Mouse (Mus musculus) 3T3-L1 (cell line): ENCODE measurements around the gene Uckl1.

ENCODE experiments used
- DNase-seq: peaks from one replicate; pipeline ENCODE4 v3.0.0-alpha.2; 2015; ENCODE audit warnings: low read depth, low spot score

Uckl1 gene

DNA sequence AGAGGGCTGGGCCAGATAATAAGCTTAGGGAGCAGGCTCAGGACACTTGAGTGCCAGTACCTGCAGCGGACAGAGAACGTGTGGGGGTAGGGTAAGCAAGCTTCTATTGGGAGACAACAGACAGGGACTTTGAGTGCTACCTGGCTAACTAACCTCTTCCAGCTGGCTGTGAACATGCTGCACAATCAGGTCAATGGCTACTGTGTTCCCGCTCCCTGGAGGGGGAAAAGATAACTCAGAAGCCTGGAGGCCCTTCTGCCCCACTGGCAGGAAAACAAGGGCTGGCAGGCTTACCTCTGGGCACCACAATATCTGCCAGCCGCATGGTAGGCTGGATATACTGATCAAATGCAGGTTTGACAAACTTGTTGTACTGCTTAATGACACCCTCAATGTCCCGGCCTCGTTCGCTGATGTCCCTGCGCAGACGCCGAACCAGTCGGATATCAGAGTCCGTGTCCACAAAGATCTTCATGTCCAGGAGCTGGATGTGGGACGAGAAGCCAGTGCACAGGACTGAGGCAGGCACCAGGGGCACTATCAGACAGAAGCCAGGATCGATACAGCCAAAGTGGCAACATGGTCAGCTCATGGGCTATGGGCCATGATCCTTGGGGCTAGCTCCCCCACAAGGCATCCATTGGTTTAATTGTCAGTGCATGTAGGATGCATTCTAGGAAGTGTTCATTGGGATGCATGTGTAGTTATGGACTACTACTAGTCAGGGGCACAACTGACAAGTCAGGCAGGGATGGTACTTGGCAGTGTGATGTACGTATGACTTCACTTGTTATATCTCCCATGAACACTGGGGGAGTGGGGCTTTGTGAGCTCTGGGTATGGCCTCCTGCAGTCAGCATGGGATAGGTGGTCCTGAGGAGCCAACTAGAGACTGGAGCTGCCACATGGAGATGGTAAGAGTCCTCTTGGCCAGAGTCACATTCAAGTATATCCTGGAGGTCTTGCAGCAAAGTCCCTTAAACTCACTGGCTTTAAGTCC lies 11.5 kb downstream of the Uckl1 start:
- DNase-seq: no peak

DNA sequence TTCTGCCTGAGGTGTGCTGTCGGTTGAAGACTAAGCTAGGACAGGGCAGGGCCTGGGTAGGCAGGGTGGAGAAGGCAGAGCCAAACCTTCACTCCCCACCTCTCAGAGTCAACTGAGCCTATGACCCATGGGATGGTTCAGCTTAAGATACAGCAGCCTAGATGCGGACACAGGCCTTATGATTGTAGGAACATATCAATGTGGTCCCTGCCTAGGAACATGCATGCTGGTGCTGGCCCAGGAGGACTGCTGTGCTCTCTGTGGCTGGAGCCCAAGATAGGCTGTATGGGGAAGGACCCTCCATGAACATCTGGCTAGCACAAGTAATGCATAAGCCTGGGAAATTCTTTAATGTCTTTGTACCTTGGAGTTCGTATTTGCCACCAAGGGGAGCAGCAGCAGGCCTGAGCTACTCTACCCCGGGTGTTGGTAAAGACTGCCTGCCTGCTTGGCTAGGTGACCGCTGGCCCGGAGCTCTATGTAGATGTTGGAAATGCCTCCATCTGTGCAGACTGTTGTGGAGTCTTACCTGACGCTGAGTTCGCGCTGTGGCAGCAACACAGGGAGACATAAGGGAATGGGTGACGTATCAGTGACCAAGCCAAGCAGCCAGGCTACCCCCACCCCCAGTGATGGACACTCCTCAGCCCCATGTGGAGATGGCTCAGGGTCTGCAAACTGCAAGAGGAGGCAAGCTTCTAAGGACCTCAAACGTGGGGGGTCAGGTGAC lies 12.6 kb downstream of the Uckl1 start:
- no peak for DNase-seq

DNA sequence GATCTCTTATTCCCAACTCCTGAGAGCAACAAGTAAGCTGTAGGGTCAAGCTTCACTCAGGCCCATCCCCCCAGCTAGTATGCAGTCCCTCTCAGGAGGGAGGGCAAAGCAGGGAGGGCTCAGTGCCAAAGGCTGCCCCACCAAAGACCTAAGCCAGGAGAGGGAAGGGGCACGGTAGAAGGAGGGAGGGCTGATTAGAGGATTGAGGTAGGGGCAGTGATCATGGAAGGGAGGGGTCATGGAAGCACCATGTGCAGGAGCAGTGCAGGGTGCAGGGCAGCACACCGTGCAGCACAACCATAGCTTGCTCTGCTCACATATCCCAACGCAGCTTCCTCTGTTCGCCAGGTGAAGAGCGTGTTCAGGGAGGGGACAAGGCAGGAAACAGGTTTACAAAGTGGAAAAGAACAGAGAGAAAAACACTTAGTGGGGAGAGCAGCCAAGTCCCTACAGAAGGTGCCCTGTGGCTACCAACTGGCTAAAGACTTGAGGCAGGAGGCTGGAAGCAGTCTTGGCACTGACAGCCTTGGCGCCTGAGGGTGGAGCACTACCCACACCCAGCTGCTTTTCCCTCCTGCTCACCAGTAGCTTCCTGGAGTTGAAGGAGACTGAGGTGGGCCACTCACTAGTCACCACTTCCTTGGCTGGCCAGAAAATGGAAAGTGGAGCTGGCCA lies 13.6 kb downstream of the Uckl1 start:
- peak; percentile 17 for DNase-seq

DNA sequence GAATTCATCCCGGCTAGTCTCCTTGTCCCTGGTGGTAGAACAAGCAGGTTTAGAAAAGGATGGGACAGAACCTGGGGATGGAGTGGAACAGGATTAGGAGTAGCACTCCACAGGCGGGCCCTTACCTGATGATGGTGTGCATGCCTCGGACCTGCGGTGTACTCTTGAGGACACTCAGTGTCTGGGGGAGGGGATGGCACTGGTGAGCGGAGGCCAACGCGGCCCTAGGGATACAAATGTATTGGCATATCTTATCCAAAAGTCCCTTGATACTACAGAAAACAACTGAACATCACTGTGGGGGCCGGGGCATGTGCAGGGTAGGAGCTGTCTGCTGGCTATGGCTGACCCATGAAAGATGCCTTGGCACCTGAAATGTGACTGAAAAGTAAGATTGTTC lies 14.3 kb downstream of the Uckl1 start:
- no peak for DNase-seq

DNA sequence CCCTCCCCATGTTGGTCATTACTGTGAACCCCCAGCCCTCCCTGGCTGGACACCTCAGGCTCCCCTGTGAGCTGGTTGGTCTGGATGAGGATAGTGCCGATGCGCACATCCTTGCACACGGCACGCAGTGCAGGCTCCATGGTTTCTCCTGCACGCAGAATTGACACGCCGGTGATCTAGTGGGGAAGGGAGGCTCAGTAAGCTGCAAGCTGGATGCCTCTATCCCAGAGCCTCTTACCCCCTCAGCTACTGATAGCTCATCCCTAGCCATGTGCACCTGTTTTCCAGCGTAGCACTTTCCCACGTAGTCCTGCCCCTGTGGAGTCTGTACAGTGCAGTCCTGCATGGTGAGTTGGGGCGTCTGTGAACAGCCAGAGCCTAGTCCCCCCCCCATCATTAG lies 14.8 kb downstream of the Uckl1 start:
- no peak for DNase-seq

DNA sequence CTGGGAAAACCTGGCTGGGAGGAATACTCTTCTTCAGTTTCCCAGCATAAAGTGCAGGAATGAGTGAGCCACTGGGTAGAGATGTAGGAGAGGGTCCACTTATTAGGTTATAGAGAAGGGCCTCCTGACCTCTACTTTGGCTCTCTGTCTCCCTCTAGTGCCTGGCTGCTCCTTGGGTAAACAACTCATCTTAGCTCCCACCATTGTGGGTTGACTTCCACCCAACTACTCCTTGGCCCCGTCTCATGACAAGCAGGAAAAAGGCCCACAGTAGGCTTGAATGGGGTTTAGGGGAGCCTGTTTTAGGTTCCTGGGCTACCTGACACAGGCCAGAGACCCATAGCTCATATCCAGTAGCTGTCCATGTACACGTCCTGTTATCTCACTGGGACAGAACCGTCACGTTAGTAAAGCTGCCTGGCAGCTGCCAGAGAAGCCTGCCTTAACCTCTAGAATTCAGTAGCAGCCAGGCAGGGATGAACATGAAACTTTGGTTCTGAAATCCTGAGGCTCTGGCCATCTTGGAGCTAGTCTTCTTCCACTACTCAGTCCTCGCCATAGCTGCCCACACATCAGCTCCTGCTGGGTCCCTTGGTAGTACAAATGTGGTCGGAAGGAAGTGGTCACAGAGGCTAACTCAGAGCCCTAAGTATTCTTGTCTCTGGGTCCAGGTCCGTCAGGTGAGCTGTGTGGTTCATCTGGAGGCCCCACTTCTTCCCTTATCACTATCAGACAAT lies 16.3 kb downstream of the Uckl1 start:
- DNase-seq: peak; percentile 70

DNA sequence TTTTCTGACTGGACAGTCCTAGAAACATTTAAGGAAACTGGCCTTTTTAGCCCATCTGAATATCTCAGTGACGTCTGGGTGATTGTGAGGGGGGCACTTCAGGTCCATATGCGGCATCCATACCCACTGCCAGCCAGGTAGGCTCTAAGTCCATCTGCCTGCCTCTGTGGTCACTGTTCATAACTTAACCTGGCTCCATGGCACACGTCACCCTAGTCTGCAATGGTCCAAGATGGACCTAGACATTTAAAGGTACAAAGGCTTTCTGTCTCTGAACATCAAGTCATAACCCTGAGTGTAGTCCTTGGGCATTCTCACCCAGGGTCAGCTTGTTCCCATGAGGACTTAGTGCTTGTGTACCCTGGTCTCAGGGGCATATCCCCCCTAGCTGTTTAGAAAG lies 17.4 kb downstream of the Uckl1 start:
- DNase-seq: no peak

DNA sequence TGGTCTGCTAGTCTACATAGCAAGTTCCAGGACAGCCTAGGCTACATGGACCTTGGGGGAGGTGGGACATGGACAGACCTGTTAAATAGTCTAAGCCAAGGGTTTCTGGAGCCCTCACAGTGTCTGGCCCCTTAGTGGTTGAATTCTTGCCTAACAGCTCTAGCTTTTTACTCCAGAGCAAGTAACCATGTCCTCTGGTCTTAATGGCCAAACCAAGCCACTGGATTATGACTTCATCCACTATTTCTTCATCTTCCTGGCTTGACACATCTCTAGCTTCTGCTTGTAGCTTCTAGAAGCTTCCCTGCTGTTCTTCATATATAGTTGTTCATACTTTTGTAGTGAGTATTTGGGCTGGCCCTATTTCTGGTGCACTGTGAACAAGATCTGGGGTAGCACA lies 30.9 kb downstream of the Uckl1 start:
- DNase-seq: no peak

DNA sequence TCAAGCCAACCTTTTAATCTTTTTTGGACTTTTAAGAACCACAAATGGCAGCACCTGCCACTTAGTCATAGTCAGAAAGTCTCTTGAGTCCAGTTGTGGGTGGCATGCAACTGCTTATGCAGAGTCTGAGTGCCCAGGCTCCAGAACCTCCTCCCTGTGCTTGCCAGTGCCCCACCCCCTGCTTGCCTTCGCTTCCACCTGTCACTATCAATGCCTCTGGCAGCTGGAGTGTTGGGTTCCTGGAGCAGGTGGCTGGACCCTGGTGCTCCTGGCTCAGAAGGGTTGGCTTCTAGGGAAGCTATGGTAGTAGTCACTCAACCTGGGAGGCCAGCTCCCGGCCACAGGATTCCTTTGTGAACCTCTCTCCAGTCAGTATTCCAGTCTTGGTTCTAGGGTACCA lies 34.5 kb downstream of the Uckl1 start:
- no peak for DNase-seq

DNA sequence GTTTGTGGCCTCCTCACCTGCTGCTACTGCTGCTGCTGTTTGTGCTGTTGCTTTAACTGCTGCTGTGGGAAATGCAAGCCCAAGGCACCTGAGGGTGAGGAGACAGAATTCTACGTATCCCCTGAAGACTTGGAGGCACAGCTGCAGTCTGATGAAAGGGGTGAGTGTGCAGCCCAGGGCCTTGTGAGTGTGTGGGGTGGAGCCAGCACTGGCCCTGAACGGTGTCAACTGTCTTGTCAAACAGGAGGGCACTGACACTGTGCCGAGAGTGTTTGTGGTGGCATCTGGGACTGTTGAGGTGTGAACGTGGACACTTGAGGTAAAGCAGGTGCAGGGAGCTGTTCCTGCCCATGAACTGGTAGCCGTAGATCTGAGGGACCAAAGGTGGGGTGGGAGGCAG lies 36.0 kb downstream of the Uckl1 start:
- DNase-seq: no peak

DNA sequence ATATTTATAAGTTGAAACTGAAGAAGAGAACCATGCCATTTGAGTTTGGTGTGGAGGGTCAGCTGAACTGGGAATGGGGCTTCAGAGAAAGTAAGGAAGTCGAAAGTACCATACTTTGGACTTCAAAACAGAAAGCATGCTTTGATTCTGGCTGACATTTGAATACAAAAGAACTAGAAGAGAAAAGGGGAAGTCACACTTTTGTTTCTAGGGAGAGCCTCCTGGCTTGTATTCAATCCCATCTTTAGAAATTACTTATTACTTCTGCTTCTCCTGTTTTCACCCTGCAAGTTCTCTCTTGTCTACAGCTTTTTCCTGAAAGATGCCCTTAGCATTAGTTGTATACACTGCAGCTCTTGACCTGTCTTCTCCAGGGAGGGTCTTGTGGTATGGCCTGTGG lies 36.5 kb downstream of the Uckl1 start:
- no peak for DNase-seq

DNA sequence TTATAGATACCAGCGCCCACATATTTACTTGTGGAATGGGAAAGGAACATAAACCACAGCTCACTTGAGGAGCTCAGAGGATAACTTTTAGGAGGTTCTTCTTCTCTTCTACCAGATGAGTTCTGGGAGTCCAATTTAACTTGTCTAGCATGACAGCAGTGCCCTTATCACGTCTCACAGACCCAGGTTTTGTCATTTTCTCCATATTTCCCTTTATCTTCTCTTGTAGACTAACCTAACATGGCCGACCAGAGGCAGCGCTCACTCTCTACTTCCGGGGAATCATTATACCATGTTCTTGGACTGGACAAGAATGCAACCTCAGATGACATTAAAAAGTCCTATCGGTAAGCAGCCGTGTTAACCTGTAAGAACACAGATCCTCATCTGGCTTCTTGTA lies 38.5 kb downstream of the Uckl1 start:
- no peak for DNase-seq

DNA sequence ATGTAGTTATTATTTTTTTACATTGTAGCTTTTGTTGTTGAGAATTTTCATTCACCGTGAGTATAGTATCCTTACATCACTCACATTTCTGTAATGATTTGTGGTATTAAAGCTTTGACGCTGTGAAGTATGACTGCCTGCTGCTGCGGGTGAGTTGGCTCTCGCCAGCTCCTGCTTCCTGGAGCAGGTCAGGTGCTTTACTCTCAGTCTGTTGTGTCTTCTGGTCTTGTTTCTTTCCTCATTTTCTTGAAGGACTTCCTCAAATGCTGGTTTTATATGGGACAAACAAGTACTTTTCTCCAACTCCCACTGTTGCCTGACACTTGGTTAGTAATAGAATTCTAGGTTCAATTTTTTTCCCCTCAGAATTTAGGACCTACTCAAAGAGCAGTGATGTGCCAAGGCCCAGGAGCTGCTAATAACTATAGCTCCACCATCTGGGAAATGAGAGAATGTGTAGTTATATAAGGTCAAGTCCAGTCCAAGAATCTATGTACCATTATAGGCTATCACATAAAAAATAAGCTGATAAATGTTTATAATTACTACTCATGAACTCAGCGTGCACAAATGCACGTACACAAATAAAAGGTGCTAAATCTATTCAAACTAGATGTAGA lies 42.8 kb downstream of the Uckl1 start:
- DNase-seq: no peak

DNA sequence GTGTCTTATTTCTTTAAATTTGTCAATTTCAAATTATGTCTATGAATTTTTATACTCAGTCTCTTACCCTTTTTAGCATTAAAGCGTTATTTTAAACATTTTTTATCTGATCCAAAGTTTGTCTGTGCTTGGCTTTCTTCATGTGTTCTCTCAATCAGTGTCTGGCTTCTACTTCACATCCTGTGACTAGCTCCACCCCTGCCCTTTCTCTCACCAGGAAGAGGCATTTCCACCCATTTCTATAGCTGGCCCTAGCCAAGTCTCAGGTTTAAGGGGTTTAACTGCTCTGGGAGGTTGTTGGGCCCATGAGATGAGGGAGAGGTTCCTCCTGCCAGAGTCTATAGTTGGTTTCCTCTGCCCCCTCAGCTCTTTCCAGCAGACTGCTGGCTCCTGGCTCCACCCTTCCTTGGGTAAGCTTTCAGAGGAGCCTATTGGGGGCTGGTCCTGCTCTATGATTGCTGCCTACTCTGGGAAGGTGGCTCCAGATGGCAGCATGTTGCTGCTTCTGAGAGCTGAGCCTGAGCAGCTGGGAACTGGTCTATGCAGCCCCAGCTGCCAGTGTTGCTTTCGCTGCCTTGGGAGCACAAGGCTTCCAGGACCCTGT lies 47.1 kb downstream of the Uckl1 start:
- DNase-seq: no peak

DNA sequence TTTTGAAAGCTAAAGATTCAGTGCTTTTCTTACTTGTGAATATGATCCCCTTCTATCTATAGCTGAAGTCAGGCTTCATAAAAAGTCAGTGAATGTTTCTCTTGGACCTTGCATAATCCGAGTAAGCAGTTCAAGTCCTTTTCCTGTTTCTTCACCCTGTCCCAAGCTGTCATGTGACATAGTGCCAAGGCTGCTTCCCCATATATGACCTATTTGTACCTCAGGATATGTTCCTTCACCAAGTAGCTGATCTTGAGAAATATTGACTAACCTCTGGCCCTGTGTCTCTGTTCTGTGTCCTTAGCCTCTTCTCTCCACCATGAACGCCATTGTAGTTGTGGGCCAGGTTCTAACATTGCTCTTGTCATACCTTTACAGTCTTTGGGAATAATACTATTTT lies 48.3 kb downstream of the Uckl1 start:
- no peak for DNase-seq

DNA sequence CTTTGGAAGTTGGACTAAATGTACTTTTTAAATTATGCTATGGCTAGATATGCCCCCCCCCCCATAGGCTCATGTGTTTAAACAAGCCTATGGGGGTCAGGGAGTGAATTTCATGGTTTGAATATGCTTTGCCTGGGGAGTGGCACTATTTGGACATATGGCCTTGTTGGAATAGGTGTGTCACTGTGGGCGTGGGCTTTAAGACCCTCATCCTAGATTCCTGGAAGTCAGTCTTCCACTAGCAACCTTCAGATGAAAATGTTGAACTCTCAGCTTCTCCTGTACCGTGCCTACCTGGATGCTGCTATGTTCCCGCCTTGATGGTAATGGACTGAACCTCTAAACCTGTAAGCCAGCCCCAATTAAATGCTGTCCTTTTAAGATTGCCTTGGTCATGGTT lies 52.1 kb downstream of the Uckl1 start:
- no peak for DNase-seq

DNA sequence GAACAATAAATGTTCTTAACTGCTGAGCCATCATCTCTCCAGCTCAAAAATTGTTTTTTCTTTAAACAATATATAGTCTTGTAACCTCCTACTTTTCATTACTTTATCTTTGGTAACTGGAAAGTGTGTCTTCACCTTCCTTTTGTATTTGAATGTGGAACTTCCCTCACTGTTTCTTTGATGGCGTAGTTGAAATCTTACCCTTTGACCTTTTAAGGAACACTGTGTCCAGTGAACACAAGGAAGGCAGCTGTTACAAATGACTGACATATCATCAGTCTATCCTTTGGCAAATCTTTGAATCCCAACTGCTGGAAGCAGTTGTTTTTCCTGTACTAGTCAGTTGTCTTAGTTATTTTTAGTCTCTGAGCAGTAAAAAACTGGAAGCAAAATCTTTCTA lies 55.6 kb downstream of the Uckl1 start:
- DNase-seq: no peak

DNA sequence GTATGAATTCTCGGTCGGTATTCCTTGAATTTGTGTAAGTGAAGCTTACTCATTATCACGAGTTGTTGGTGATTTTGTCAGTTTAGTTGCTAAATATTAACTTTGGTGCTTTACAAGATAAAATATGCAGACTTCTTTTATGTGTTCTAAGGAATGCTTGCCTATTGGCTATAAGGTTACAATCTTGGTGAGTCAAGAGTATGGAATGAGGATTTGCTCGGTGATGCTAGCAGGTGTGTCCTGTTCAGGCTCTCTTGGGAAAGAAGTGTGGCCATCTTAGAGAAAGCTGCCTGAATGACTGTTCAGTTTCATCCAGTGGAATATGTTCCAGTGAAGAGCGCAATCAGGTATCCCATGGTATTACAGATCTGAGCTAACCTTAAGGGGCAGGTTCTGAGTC lies 59.2 kb downstream of the Uckl1 start:
- peak; percentile 66 for DNase-seq

DNA sequence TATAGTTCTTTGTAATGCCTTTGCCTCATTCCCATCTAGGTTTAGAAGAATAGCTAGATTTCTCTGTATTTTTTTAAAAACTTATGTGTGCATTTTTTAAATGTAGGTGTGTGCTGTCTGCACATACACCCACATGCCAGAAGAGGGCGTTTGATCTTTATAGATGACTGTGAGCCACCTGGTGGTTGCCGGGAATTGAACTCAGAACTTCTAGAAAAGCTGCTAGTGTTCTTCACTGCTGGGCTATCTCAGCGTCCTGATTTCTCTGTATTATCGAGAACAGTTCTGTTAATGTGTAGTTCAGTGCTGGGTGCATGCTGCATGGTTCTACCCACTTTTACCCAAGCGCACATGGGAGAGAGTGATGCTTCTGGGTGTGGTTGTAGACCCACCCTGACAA lies 61.9 kb downstream of the Uckl1 start:
- DNase-seq: peak; percentile 69

DNA sequence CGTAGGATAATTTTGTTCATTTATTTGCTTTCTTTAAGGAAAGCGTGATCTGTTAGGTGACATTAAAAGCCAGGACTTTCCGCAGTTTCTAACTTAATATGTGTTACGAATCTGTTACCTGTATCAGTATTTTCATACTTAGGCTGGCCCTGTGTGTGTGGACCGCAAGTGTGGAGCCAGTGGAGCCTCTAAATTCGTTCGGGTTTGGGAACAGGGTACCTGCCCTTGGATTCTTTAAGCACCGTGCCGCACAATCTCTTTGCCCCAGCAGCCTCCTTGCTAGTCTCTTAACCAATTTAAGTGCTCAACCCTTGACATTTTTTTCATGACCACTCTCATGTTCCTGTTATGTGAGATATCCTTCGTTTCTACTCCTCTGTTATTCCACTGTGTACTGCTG lies 63.2 kb downstream of the Uckl1 start:
- DNase-seq: no peak

DNA sequence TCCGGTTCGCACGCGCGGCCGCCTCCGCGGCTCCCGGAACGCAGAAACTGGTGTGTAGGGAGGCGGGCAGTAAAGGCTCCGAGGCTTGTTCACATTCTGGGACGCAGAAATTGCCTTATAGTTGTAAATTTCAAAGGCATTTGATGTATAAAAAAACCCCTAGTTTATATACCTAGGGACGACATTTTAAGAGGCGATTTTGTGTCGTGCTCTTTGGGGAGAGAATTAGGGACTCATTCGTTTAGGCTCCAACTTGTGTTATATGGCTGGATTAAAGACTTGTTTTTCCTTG lies 63.8 kb downstream of the Uckl1 start:
- DNase-seq: peak; percentile 22
